Mouse (Mus musculus): ENCODE data around the gene Agfg2. TPM values are rescaled to one million over a fixed set of nuclear protein-coding genes. Genes with fewer than 3 reads are reported as not detected.
"Not testable (repeated sequence)": the region's sequence is repeated elsewhere in the genome, so short reads cannot be mapped to it uniquely, and the experiment has no call there.

Gene Agfg2
- polyA plus RNA-seq (2014; fragmentation: Nextera tagmentation; extraction: Ambion mirVana): 13.6 and 14.6 TPM in 2 replicates

DNA sequence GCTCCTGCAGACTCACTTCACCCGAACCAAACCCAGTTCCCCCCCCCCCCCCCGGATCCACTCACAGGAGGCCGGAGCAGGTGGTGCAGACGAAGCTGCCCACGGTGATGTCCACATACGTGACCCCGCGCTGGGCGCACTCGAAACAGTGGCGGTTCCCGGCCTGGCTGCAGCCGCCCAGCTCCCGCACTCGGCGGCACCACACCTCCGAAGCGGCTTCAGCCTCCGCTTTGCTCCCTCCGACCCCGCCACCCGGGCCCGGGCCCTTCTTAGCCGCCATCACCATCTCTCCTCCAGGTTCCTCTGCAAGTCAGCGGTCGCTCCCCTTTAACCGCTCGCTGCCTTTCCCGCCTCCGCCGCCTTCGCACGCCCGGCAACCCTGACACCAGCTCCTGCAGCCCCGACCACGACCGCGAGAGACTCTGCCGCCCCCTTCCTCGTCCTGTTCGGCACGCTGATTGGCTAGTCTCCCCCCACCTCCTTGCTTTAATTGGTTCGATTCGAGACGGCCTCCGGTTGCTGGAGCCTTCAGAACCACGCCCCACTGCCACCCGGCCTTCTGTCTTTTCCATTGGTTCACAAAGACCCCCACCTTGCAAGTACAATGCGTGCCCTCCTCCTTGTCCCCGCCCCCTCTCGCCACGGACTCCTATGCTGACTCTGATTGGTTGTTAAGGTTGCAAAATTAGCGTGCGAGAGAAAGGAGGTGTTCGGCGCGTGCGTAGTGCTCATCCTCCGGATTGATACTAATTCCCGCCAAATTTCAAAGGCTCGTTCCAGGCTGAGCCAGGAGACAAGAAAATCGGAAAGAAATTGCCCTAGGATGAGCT is at the start of gene Agfg2:
Gene Agfg2 (minus strand): TSS at position 433 of the 830 bp plus-strand sequence.
- ATAC-seq (ENCODE audit: insufficient read depth, low FRiP score, low TSS enrichment): peak; percentile 97
- under 1% methylated on average over 58 of the region's 62 CpGs for WGBS

DNA sequence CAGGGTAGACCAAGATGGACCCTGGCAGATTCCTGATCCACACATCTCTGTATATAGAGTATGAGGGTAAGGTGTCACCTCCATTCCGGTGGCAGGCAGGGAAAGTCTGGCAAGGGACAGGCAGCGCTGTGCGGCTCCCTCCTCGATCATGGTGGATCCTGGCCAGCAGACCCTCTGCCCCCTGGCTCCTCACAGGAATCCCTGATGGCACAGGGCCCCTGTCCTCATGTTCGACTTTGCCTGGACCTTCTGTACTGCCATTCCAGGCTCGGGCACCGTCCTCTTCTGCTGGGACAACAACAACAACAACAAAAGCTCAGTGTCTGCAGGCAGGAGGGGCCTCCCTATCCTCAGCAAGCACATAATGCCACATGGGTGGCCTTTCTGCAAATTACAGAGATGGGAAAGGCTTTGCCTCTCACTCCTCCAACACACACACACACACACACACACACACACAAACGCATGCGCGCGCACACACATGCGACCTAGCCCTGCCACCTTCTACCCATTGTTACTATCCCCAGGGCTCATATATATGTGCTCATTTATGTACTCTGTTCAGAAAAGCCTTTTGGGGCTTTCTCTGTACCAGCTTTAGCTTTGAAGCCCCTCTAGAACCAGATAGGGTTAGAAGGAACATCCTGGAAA is 49.2 kb upstream of the Agfg2 start:
- peak; percentile 69 for ATAC-seq (ENCODE audit: insufficient read depth, low FRiP score, low TSS enrichment)
- Histone ChIP-seq H3K27ac (ENCODE audit: low read depth, low read length) (peak overlapping the region; percentile 94), H3K4me1 (ENCODE audit: control insufficient read depth, insufficient read depth, low read length) (peaks cover 28% of the 10 kb centered on the region), H3K27me3 (ENCODE audit: control insufficient read depth, insufficient read depth, low read length) (no peaks in the 10 kb centered on the region), H3K4me2 (ENCODE audit: low read depth) (peak overlapping the region; percentile 37), H3K36me3 (ENCODE audit: control insufficient read depth, insufficient read depth, low read length) (peaks cover 11% of the 10 kb centered on the region), H3K4me3 (ENCODE audit: low read depth, low read length) (peak overlapping the region; percentile 8; the same call in 1 of the 2 replicates), H3K9me3 (ENCODE audit: control insufficient read depth, low read length) (no peaks in the 10 kb centered on the region), H3K9ac (ENCODE audit: low read length) (peak overlapping the region; percentile 44)
- peak; percentile 68 for DNase-seq (ENCODE audit: low spot score)
- 62% methylated on average over 12 of the region's 12 CpGs for WGBS

More for the DNA sequence above, at the start of gene Agfg2:
- H3K9ac ChIP-seq (ENCODE audit: low read length): peak within 1 kb of the TSS; percentile 66
- peak within 1 kb of the TSS; percentile 71 for H3K4me3 ChIP-seq (ENCODE audit: low read depth, low read length)
- H3K27me3 ChIP-seq (ENCODE audit: control insufficient read depth, insufficient read depth, low read length): no peaks in the 10 kb centered on the region
- H3K36me3 ChIP-seq (ENCODE audit: control insufficient read depth, insufficient read depth, low read length): no peaks in the 10 kb centered on the region
- no peaks in the 10 kb centered on the region for H3K9me3 ChIP-seq (ENCODE audit: control insufficient read depth, low read length)
- H3K4me1 ChIP-seq (ENCODE audit: control insufficient read depth, insufficient read depth, low read length): peaks cover 13% of the 10 kb centered on the region
- DNase-seq (ENCODE audit: low spot score): peak; percentile 98
- H3K27ac ChIP-seq (ENCODE audit: low read depth, low read length): peak within 1 kb of the TSS; percentile 49; the same call in 1 of the 2 replicates
- peak within 1 kb of the TSS; percentile 86 for H3K4me2 ChIP-seq (ENCODE audit: low read depth)

DNA sequence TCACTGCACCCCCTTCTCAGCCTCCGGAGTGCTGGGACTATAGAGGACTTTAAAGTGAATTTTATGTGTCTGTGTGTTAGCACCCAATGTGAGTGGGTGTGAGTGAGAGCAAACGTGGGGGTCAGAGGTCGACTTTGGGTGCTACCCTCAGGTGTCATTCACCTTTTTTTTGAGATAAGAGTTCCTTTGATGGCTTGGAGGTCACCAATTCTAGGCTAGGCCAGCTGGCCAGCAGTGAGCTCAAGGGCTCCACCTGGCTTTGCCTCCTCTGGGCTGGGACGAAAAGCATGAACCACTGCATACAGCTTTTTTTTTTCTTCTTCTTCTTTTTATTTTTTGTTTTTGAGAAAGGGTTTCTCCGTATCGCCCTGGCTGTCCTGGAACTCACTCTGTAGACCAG is 42.2 kb upstream of the Agfg2 start:
- no peaks in the 10 kb centered on the region; the same call in 1 of the 2 replicates for H3K36me3 ChIP-seq (ENCODE audit: control insufficient read depth, insufficient read depth, low read length)
- ATAC-seq (ENCODE audit: insufficient read depth, low FRiP score, low TSS enrichment) (no peak), DNase-seq (ENCODE audit: low spot score) (no peak)
- no peaks in the 10 kb centered on the region for H3K9me3 ChIP-seq (ENCODE audit: control insufficient read depth, low read length)
- WGBS: 79% methylated on average over 6 of the region's 6 CpGs
- no peak overlapping the region for H3K4me2 ChIP-seq (ENCODE audit: low read depth)
- no peak overlapping the region for H3K27ac ChIP-seq (ENCODE audit: low read depth, low read length)
- H3K9ac ChIP-seq (ENCODE audit: low read length): no peak overlapping the region
- 0 out of 2 replicates have a peak, but pooled peaks cover 4% of the 10 kb centered on the region for H3K4me1 ChIP-seq (ENCODE audit: control insufficient read depth, insufficient read depth, low read length)
- H3K27me3 ChIP-seq (ENCODE audit: control insufficient read depth, insufficient read depth, low read length): no peaks in the 10 kb centered on the region
- no peak overlapping the region for H3K4me3 ChIP-seq (ENCODE audit: low read depth, low read length)

DNA sequence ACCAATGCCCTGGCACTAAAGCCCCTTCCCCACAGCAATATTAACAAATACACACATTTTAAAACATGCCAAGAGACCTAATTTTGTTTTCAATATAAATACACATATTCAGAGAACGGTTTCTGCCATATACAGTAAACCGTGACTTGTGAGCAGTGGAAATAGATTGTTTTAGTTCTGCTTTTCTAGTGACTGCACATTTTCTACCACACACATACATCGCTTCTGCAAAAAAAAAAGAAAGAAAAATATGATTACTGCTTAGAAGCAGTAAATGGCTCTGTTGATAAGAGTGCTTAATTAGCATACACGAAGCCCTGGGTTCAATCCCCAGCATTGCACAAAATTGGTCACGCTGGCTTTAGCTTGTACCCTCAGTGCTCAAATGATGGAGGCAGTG is 39.3 kb upstream of the Agfg2 start:
- Histone ChIP-seq H3K9me3 (ENCODE audit: control insufficient read depth, low read length) (no peaks in the 10 kb centered on the region), H3K4me2 (ENCODE audit: low read depth) (no peak overlapping the region), H3K36me3 (ENCODE audit: control insufficient read depth, insufficient read depth, low read length) (no peaks in the 10 kb centered on the region), H3K27ac (ENCODE audit: low read depth, low read length) (no peak overlapping the region), H3K27me3 (ENCODE audit: control insufficient read depth, insufficient read depth, low read length) (no peaks in the 10 kb centered on the region), H3K4me3 (ENCODE audit: low read depth, low read length) (no peak overlapping the region), H3K4me1 (ENCODE audit: control insufficient read depth, insufficient read depth, low read length) (no peaks in the 10 kb centered on the region), H3K9ac (ENCODE audit: low read length) (no peak overlapping the region)
- WGBS: 91% methylated on average over 5 of the region's 5 CpGs
- DNase-seq (ENCODE audit: low spot score) (no peak), ATAC-seq (ENCODE audit: insufficient read depth, low FRiP score, low TSS enrichment) (no peak)

DNA sequence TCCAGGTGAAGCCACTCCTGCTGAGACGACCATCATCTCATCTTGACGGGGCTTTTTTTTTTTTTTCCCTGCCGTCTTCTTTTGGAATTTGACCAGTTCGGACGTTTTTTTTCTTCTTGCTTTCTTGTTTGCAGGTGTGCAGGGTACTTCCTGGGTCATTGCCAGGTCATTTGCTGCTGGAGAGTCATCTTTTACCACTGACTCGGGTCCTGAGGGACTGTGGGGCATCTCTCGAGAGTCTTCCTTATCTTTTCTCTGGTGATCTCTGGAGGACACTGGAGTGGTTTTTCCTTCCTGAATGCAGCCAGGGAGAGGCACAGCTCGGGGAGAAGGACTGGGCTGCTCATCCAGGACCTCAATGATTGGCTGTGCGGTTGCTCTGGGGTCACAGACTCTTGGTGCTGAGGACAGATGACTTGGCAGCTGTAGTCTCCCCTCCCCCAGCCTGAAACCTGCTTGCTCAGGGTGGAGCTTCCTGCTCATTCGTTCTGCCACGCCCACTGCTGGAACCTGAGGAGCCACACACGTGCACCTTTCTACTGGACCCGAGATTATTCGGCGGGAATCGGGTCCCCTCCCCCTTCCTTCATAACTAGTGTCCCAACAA is 36.1 kb upstream of the Agfg2 start:
- not testable (repeated sequence) for H3K4me1 ChIP-seq (ENCODE audit: control insufficient read depth, insufficient read depth, low read length); H3K27ac ChIP-seq (ENCODE audit: low read depth, low read length); H3K36me3 ChIP-seq (ENCODE audit: control insufficient read depth, insufficient read depth, low read length); H3K27me3 ChIP-seq (ENCODE audit: control insufficient read depth, insufficient read depth, low read length); ATAC-seq (ENCODE audit: insufficient read depth, low FRiP score, low TSS enrichment); H3K4me3 ChIP-seq (ENCODE audit: low read depth, low read length); H3K9ac ChIP-seq (ENCODE audit: low read length); H3K9me3 ChIP-seq (ENCODE audit: control insufficient read depth, low read length); H3K4me2 ChIP-seq (ENCODE audit: low read depth)
- DNase-seq (ENCODE audit: low spot score): peak; percentile 38
- WGBS: 32% methylated on average over 9 of the region's 16 CpGs

DNA sequence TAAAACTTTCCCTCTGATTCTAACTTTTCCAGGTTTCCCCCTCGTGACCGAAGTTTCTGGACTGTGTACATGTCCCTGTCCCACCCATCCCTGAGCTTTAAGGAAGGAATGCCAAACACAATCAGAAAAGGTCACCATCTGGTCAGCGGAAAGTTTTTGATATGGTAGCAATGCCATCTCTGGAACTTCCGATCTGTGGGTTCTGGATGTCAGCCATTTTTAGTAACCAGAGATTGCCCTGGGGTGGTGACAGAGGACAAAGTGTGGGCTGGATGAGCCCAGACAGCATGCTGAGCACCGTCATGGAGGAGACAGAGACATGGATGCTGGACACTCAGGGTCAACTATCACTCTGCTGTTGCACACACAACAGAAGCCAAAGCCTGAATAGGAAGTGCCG is 34.6 kb upstream of the Agfg2 start:
- Histone ChIP-seq H3K27me3 (ENCODE audit: control insufficient read depth, insufficient read depth, low read length) (no peaks in the 10 kb centered on the region), H3K27ac (ENCODE audit: low read depth, low read length) (no peak overlapping the region), H3K9ac (ENCODE audit: low read length) (no peak overlapping the region), H3K4me3 (ENCODE audit: low read depth, low read length) (no peak overlapping the region), H3K4me1 (ENCODE audit: control insufficient read depth, insufficient read depth, low read length) (no peaks in the 10 kb centered on the region), H3K4me2 (ENCODE audit: low read depth) (no peak overlapping the region), H3K9me3 (ENCODE audit: control insufficient read depth, low read length) (no peaks in the 10 kb centered on the region), H3K36me3 (ENCODE audit: control insufficient read depth, insufficient read depth, low read length) (no peaks in the 10 kb centered on the region)
- ATAC-seq (ENCODE audit: insufficient read depth, low FRiP score, low TSS enrichment) (no peak), DNase-seq (ENCODE audit: low spot score) (no peak)
- WGBS: 90% methylated on average over 6 of the region's 6 CpGs

DNA sequence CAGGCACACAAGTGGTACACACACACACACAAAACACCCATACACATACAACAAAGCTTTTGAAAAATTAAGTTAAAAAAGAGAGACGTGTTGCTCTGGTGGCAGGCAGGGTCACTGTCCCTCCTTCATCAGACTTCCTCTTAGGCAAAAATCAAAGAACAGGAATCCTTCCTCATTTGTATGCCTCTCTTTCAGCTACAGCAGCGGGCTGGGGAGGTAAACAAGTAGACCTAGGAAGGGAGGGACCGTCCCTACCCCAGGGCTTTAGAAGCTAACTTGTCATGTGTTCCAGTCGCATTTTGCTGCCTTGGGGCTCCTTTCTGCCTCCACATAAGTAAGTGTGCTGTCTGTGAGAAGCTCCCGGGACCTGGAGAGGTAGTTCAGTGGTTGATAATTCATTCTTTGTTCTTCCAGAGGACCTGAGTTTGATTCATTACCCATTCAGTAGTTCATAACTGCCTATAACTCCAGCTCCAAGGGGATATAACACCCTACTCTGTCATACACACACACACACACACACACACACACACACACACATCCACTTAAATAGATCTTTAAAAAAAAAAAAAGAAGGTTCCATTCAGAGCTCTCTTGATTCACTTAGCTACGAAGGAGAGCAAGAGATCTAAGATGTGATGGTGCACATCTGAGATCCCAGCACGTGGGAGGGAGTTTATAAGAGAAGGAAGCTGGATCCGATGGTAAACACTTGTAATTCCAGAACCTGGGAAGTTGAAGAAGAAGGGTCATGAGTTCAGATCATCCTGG is 33.7 kb upstream of the Agfg2 start:
- Histone ChIP-seq H3K27ac (ENCODE audit: low read depth, low read length) (no peak overlapping the region), H3K4me3 (ENCODE audit: low read depth, low read length) (no peak overlapping the region), H3K9ac (ENCODE audit: low read length) (no peak overlapping the region), H3K36me3 (ENCODE audit: control insufficient read depth, insufficient read depth, low read length) (no peaks in the 10 kb centered on the region), H3K4me2 (ENCODE audit: low read depth) (no peak overlapping the region), H3K4me1 (ENCODE audit: control insufficient read depth, insufficient read depth, low read length) (no peaks in the 10 kb centered on the region), H3K27me3 (ENCODE audit: control insufficient read depth, insufficient read depth, low read length) (no peaks in the 10 kb centered on the region), H3K9me3 (ENCODE audit: control insufficient read depth, low read length) (no peaks in the 10 kb centered on the region)
- DNase-seq (ENCODE audit: low spot score): no peak
- 68% methylated on average over 8 of the region's 8 CpGs for WGBS
- no peak for ATAC-seq (ENCODE audit: insufficient read depth, low FRiP score, low TSS enrichment)

DNA sequence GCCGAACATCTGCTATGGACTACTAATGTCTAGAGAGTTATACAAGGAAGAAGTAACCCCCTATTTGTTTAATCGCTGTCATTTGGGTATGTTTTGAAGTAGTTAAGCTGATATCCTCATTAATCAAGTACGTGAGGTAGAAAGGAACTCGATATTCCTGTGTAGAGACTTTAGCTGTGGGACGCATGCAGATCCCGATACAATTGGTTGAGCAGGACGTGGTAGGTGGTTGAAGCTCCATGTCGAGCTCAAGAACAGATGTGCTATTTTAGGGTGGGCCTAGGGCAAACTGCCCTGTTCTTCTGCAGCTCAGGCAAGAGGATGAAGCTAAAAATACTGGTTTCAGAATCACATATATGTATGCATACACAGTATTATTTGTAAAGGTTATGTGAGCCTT is 31.2 kb upstream of the Agfg2 start:
- Histone ChIP-seq H3K9ac (ENCODE audit: low read length) (no peak overlapping the region), H3K27me3 (ENCODE audit: control insufficient read depth, insufficient read depth, low read length) (no peaks in the 10 kb centered on the region), H3K4me2 (ENCODE audit: low read depth) (no peak overlapping the region), H3K27ac (ENCODE audit: low read depth, low read length) (no peak overlapping the region), H3K9me3 (ENCODE audit: control insufficient read depth, low read length) (no peaks in the 10 kb centered on the region), H3K4me3 (ENCODE audit: low read depth, low read length) (no peak overlapping the region), H3K4me1 (ENCODE audit: control insufficient read depth, insufficient read depth, low read length) (no peaks in the 10 kb centered on the region), H3K36me3 (ENCODE audit: control insufficient read depth, insufficient read depth, low read length) (no peaks in the 10 kb centered on the region)
- 85% methylated on average over 8 of the region's 8 CpGs for WGBS
- no peak for DNase-seq (ENCODE audit: low spot score)
- no peak for ATAC-seq (ENCODE audit: insufficient read depth, low FRiP score, low TSS enrichment)

Data from neural tube, embryonic 11.5 days (tissue).